Mouse (Mus musculus): ENCODE measurements around the gene Cds1.

GRCm38 (mm10) chr5:101851133-101851532 is 86.2 kb downstream of the Cds1 start:
- TF ChIP-seq CTCF (IDR thresholded peaks at IDR 0.05; ENCODE audit: low read depth, low read length) (no peak), TAL1 (conservative IDR thresholded peaks at IDR 0.05; ENCODE audit: low read depth, low read length) (no peak), POLR2AphosphoS5 (IDR thresholded peaks at IDR 0.05; ENCODE audit: insufficient replicate concordance, low read depth, low read length) (no peak), GATA2 (IDR thresholded peaks at IDR 0.05; ENCODE audit: borderline replicate concordance, low read depth, low read length) (no peak), GATA1 (IDR thresholded peaks at IDR 0.05; ENCODE audit: borderline replicate concordance, low read length) (no peak)
